Mouse (Mus musculus): Measurements from ENCODE around the gene Ifna2.

DNA sequence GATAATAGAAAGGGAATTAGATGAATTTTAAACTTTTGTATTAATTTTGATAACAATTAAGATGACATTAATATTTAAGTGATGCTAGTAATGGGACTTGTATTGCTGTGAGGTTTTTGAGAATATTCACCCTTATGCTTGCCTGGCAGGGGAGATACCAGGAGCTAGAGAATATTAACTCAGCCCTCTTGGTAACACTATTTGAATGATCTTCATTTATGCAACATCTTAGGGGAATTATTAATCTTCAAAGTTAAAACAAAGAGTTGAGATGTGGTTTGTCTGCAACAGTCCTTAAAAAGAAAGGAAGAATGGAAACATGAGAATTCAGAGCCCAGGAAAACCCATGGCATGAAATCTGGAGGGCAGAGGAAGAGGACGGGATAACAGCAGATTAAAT, 15.6 kb upstream of the Ifna2 start:
- TF ChIP-seq GATA1 (IDR thresholded peaks at IDR 0.05; ENCODE audit: borderline replicate concordance, low read length): no peak
- TF ChIP-seq FLI1 (IDR thresholded peaks at IDR 0.05; ENCODE audit: low read length): no peak
